Mouse (Mus musculus) retina, postnatal 7 days (tissue): ENCODE data around the gene Nwd1.

Source experiments
- DNase-seq: peaks from one replicate; pipeline ENCODE4 v3.0.0-alpha.2; 2012; ENCODE audit warnings: low read depth, low spot score

Gene Nwd1

DNA sequence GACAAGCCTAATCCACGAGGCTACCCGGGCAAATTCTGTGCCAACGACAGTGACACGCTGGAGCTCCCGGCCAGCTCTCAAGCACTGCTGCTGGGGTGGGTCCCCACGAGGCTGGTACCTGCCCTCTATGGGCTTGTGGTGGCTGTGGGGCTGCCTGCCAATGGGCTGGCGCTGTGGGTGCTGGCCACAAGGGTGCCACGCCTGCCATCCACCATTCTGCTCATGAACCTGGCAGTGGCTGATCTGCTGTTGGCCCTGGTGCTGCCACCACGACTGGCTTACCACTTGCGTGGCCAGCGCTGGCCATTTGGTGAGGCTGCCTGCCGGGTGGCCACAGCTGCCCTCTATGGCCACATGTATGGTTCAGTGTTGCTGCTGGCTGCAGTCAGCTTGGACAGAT is 115.8 kb downstream of the Nwd1 start:
- DNase-seq, result no peak

DNA sequence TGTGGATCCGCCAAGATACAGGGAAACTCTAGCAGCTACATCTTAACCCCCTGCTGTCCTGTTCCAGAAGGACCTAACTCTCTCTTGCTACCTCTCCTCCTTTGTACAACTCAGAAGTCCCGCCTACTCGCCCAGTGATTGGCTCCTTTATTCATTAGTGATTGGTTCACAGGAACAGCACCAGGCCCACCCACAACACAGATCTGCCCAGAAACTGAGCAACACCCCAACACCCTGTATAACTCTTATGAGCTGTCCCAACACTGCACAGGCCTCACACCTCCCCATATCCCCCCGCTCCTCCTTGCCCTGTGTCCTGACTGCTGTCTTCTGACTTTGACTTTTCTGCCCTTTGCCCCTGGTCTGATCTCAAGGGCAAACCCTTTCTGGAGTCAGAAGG is 119.2 kb downstream of the Nwd1 start:
- DNase-seq, result no peak

DNA sequence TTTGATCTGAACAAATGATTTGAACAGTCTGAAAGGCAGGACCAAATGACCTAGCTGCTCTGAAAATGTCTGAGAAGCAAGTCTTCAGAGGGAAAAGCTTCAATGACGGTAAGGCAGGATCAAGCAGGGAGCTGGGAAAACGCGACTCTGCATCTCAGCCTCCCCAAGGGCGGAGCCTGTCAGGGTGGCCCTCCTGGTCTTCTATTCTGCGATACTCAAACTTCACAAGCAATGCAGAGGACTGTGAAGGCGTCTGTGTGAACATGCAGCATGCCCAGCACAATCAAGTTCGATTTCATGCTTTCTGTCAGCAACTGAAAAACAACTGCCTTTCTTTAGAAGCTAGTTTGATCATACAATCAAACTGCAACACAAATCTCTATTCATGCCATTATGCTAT is 120.3 kb downstream of the Nwd1 start:
- DNase-seq, result no peak
